Mouse (Mus musculus): Measurements from ENCODE around the gene Robo2.

GRCm38 (mm10) chr16:74049467-74049866, 362.2 kb downstream of the Robo2 start:
- no peak for TF ChIP-seq CTCF (IDR thresholded peaks at IDR 0.05; ENCODE audit: low read depth)
- TF ChIP-seq EP300 (IDR thresholded peaks at IDR 0.05; ENCODE audit: low read depth) = no peak

Data from heart, postnatal 0 days (tissue).